Mouse (Mus musculus) MEL (cell line): ENCODE measurements around the gene Map7d1.

ENCODE experiments used
- BHLHE40 ChIP-seq: IDR thresholded peaks from 2 replicates; pipeline ENCODE4 v1.6.1; 2012; ENCODE audit warnings: low read depth, mild to moderate bottlenecking, inconsistent platforms, low read length, improper control_type of control experiment, borderline replicate concordance
- CTCF ChIP-seq, 3 experiments: IDR thresholded peaks in 2 of 3; conservative IDR thresholded peaks in 1 of 3; 2 replicates each; pipeline ENCODE4 v1.5.1; 2011 to 2012; ENCODE audit warnings: low read length in 3 of 3, low read depth in 2 of 3, mild to moderate bottlenecking in 2 of 3, improper control_type of control experiment in 1 of 3, inconsistent platforms in 1 of 3, mixed read lengths in 1 of 3, moderate library complexity in 1 of 3; ENCODE audit not compliant: control insufficient read depth in 1 of 3, insufficient read depth in 1 of 3, poor library complexity in 1 of 3, severe bottlenecking in 1 of 3
- EP300 ChIP-seq, 2 experiments: IDR thresholded peaks; 2 replicates each; pipeline ENCODE4 v1.6.1; 2011; ENCODE audit warnings: improper control_type of control experiment in 2 of 2, low read length in 2 of 2, low read depth in 1 of 2, mild to moderate bottlenecking in 1 of 2
- ETS1 ChIP-seq: IDR thresholded peaks from 2 replicates; pipeline ENCODE4 v1.6.1; 2012; ENCODE audit warnings: low read depth, mild to moderate bottlenecking, inconsistent platforms, low read length, improper control_type of control experiment, moderate library complexity
- GATA1 ChIP-seq: IDR thresholded peaks from 2 replicates; pipeline ENCODE4 v1.6.1; 2011; ENCODE audit warnings: low read depth, low read length, improper control_type of control experiment
- HCFC1 ChIP-seq: IDR thresholded peaks from 2 replicates; pipeline ENCODE4 v1.6.1; 2012; ENCODE audit warnings: low read depth, mild to moderate bottlenecking, inconsistent platforms, low read length, improper control_type of control experiment, moderate library complexity
- MXI1 ChIP-seq: IDR thresholded peaks from 2 replicates; pipeline ENCODE4 v1.6.1; 2011; ENCODE audit warnings: mild to moderate bottlenecking, low read depth, low read length, improper control_type of control experiment
- POLR2A ChIP-seq, 2 experiments: IDR thresholded peaks; 2 replicates each; pipeline ENCODE4 v1.6.1; 2011 to 2012; ENCODE audit warnings: low read length in 2 of 2, mild to moderate bottlenecking in 2 of 2, control low read depth in 1 of 2, improper control_type of control experiment in 1 of 2, low read depth in 1 of 2, moderate library complexity in 1 of 2; ENCODE audit not compliant: control insufficient read depth in 1 of 2, insufficient read depth in 1 of 2, poor library complexity in 1 of 2
- POLR2AphosphoS2 ChIP-seq: IDR thresholded peaks from 2 replicates; pipeline ENCODE4 v1.6.1; 2011; ENCODE audit warnings: low read length, improper control_type of control experiment
- RCOR1 ChIP-seq: IDR thresholded peaks from 2 replicates; pipeline ENCODE4 v1.6.1; 2012; ENCODE audit warnings: low read depth, mild to moderate bottlenecking, inconsistent platforms, low read length, improper control_type of control experiment
- TBP ChIP-seq: IDR thresholded peaks from 2 replicates; pipeline ENCODE4 v1.8.0; 2011; ENCODE audit warnings: low read depth, low read length, improper control_type of control experiment
- ZC3H11A ChIP-seq: IDR thresholded peaks from 2 replicates; pipeline ENCODE4 v1.6.1; 2012; ENCODE audit warnings: low read depth, mild to moderate bottlenecking, inconsistent platforms, low read length, improper control_type of control experiment
- ZMIZ1 ChIP-seq: IDR thresholded peaks from 2 replicates; pipeline ENCODE4 v1.6.1; 2012; ENCODE audit warnings: low read depth, mild to moderate bottlenecking, inconsistent platforms, low read length, improper control_type of control experiment, moderate library complexity
- ZNF384 ChIP-seq: IDR thresholded peaks from 2 replicates; pipeline ENCODE4 v1.6.1; 2012; ENCODE audit warnings: low read depth, mild to moderate bottlenecking, inconsistent platforms, low read length, improper control_type of control experiment

- TF ChIP-seq CTCF (IDR thresholded peaks at IDR 0.05 in 2 of 3, conservative IDR thresholded peaks at IDR 0.05 in 1 of 3; ENCODE audit: control insufficient read depth in 1 of 3, insufficient read depth in 1 of 3, low read depth in 2 of 3, low read length in 3 of 3, poor library complexity in 1 of 3, severe bottlenecking in 1 of 3) = no peak
- no peak; the same call in 1 of the 2 replicates for TF ChIP-seq POLR2AphosphoS2
- no peak for TF ChIP-seq HCFC1
- no peak for TF ChIP-seq ETS1
- no peak for TF ChIP-seq BHLHE40
- no peak for TF ChIP-seq RCOR1
- TF ChIP-seq TBP = no peak
- TF ChIP-seq EP300 (IDR thresholded peaks at IDR 0.05; ENCODE audit: low read depth in 1 of 2, low read length in 2 of 2) = no peak
- TF ChIP-seq MXI1 = no peak
- TF ChIP-seq GATA1 = no peak
- no peak for TF ChIP-seq ZC3H11A
- TF ChIP-seq ZMIZ1 = no peak
- no peak for TF ChIP-seq ZNF384
- TF ChIP-seq POLR2A (IDR thresholded peaks at IDR 0.05; ENCODE audit: control insufficient read depth in 1 of 2, insufficient read depth in 1 of 2, low read depth in 1 of 2, low read length in 2 of 2, poor library complexity in 1 of 2) = no peak
These were observed 56.1 kb downstream of the Map7d1 start for GRCm38 (mm10) chr4:126200036-126200435.
